Mouse (Mus musculus): ENCODE data around the gene Ptafr. TPM values are rescaled to one million over a fixed set of nuclear protein-coding genes. Genes with fewer than 3 reads are reported as not detected.
"Not testable (repeated sequence)": the region's sequence is repeated elsewhere in the genome, so short reads cannot be mapped to it uniquely, and the experiment has no call there.

The Ptafr gene
- polyA plus RNA-seq, 1 experiment from 2014 or later = 0.32 TPM

- not testable (repeated sequence) for H3K27ac ChIP-seq; H3K27me3 ChIP-seq (ENCODE audit: poor library complexity, severe bottlenecking); H3K4me3 ChIP-seq; H3K4me1 ChIP-seq; H3K36me3 ChIP-seq (replicated peaks); H3K9me3 ChIP-seq; DNase-seq (ENCODE audit: extremely low spot score, low spot score)
- WGBS = 86% methylated on average over 4 of the region's 5 CpGs
These were observed 37.4 kb downstream of the Ptafr start for GRCm38 (mm10) chr4:132601242-132601641.

DNA sequence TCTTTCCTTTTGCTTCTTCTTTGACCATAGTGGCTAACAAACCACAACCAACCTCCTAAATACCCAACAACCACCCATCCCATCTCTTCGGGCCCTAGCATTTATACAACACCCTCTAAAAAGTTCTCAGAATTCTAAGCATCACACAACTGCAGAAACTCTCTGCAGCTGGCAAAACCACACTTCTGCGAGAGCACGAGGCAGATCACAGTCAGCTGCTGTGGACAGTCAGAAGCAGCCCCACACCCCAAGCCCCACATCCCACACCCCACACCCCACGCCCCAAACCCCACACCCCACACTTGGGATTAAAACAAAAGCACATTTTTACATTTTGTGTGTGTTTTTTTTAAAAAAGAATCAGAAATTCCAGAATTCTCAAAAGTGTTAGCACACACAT lies 39.6 kb downstream of the Ptafr start:
- WGBS = 86% methylated on average over 4 of the region's 4 CpGs
- Histone ChIP-seq H3K4me3 (no peak overlapping the region), H3K9me3 (no peaks in the 10 kb centered on the region), H3K36me3 (replicated peaks) (no peaks in the 10 kb centered on the region), H3K27me3 (ENCODE audit: poor library complexity, severe bottlenecking) (no peaks in the 10 kb centered on the region), H3K27ac (no peak overlapping the region), H3K4me1 (no peaks in the 10 kb centered on the region)
- DNase-seq (ENCODE audit: extremely low spot score, low spot score) = no peak

- WGBS = 89% methylated on average over 5 of the region's 5 CpGs
- Histone ChIP-seq H3K36me3 (replicated peaks) (no peaks in the 10 kb centered on the region), H3K27me3 (ENCODE audit: poor library complexity, severe bottlenecking) (no peaks in the 10 kb centered on the region), H3K27ac (no peak overlapping the region), H3K9me3 (no peaks in the 10 kb centered on the region), H3K4me3 (no peak overlapping the region), H3K4me1 (no peaks in the 10 kb centered on the region)
- no peak for DNase-seq (ENCODE audit: extremely low spot score, low spot score)
These were observed 41.9 kb downstream of the Ptafr start for GRCm38 (mm10) chr4:132605816-132606215.

GRCm38 (mm10) chr4:132608147-132608546 lies 44.3 kb downstream of the Ptafr start:
- WGBS = 64% methylated on average over 4 of the region's 4 CpGs
- Histone ChIP-seq H3K9me3 (no peaks in the 10 kb centered on the region), H3K4me3 (no peak overlapping the region), H3K36me3 (replicated peaks) (no peaks in the 10 kb centered on the region), H3K27ac (no peak overlapping the region), H3K4me1 (no peaks in the 10 kb centered on the region), H3K27me3 (ENCODE audit: poor library complexity, severe bottlenecking) (no peaks in the 10 kb centered on the region)
- DNase-seq (ENCODE audit: extremely low spot score, low spot score) = no peak

DNA sequence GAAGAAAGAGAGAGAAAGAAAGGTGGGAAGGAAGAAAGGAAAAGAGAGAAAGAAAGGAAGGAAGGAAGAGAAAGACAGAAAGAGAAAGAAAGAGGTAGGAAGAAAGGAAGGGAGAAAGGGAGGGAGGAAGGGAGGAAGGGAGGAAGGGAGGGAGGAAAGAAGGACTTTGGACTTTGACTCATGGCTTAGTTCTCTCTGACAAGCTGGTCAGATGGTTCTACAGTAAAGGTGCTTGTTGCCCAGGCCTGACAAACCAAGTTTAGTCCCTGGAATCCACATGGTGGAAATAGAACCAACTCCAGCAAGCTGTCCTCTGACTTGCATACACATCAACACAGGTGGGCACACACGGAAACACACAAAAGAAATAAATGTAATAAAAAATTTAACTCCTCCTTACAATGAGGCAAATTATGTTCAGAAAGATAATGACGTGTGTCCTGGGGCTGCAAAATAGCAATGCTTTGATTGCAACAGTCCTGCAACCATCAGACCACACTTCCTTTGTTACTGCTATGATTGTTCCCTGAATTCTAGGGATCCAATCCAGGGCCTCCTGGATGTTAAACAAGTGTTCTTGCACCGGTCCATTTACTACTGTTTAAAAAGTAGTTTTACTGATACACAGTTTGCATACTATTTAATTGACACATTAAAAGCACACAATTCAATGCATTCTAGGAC lies 46.6 kb downstream of the Ptafr start:
- WGBS = 83% methylated on average over 3 of the region's 3 CpGs
- Histone ChIP-seq H3K4me1 (no peaks in the 10 kb centered on the region), H3K27ac (no peak overlapping the region), H3K4me3 (no peak overlapping the region), H3K9me3 (peaks cover 13% of the 10 kb centered on the region; the same call in 1 of the 2 replicates), H3K27me3 (ENCODE audit: poor library complexity, severe bottlenecking) (no peaks in the 10 kb centered on the region), H3K36me3 (replicated peaks) (no peaks in the 10 kb centered on the region)
- DNase-seq (ENCODE audit: extremely low spot score, low spot score) = no peak

DNA sequence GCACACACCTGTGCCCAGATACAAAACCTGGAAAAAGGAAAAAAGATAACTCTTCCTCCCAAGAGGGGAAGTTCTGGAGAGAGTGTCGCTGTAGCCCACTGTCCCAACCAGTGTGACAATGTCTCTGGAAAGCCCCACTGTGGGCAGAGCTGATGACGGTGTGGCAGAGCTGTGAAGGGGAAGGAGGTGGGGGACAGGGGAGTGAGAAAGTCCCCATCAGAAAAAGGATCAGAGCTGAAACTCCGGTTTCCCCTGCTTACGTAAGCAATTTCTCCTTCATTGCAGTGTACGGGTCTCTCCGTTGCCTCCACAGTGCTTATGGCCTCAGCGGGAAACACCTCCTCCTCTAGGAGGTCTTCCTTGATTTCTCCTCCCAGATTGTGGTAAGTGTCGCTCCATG lies 47.5 kb downstream of the Ptafr start:
- Histone ChIP-seq H3K27ac (no peak overlapping the region), H3K4me1 (no peaks in the 10 kb centered on the region), H3K9me3 (peaks cover 20% of the 10 kb centered on the region; the same call in 1 of the 2 replicates), H3K27me3 (ENCODE audit: poor library complexity, severe bottlenecking) (no peaks in the 10 kb centered on the region), H3K36me3 (replicated peaks) (no peaks in the 10 kb centered on the region), H3K4me3 (no peak overlapping the region)
- no peak for DNase-seq (ENCODE audit: extremely low spot score, low spot score)
- WGBS = 88% methylated on average over 8 of the region's 8 CpGs

DNA sequence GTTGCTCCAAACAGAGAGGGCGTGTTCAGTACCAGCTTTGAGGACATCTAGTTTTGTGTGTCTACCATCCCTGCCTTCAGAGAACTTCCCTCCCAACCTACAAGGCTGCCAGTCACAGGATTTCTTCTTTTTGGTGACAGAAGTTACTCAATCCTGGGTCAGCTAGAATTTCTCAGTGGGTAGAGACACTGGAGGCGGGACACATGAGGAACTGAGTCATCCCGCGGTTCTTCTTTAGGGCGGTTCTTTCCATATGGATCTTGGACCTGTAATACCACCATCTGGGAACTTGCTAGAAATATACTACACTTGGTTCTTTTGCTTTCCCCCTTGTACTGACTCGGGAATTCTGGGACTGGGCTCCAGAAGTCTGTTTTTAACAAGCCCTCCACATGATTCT lies 54.0 kb downstream of the Ptafr start:
- no peak overlapping the region for H3K4me3 ChIP-seq
- DNase-seq (ENCODE audit: extremely low spot score, low spot score) = no peak
- peaks cover 20% of the 10 kb centered on the region; the same call in 1 of the 2 replicates for H3K9me3 ChIP-seq
- H3K27ac ChIP-seq = no peak overlapping the region
- no peaks in the 10 kb centered on the region for H3K36me3 ChIP-seq (replicated peaks)
- H3K4me1 ChIP-seq = no peaks in the 10 kb centered on the region
- no peaks in the 10 kb centered on the region for H3K27me3 ChIP-seq (ENCODE audit: poor library complexity, severe bottlenecking)
- 89% methylated on average over 6 of the region's 6 CpGs for WGBS

- Histone ChIP-seq H3K27ac (no peak overlapping the region), H3K4me3 (no peak overlapping the region), H3K36me3 (replicated peaks) (no peaks in the 10 kb centered on the region), H3K9me3 (peaks cover 20% of the 10 kb centered on the region; the same call in 1 of the 2 replicates), H3K4me1 (no peaks in the 10 kb centered on the region), H3K27me3 (ENCODE audit: poor library complexity, severe bottlenecking) (no peaks in the 10 kb centered on the region)
- WGBS = 91% methylated on average over 10 of the region's 10 CpGs
- DNase-seq (ENCODE audit: extremely low spot score, low spot score) = no peak
These were observed 55.0 kb downstream of the Ptafr start for GRCm38 (mm10) chr4:132618850-132619375.

DNA sequence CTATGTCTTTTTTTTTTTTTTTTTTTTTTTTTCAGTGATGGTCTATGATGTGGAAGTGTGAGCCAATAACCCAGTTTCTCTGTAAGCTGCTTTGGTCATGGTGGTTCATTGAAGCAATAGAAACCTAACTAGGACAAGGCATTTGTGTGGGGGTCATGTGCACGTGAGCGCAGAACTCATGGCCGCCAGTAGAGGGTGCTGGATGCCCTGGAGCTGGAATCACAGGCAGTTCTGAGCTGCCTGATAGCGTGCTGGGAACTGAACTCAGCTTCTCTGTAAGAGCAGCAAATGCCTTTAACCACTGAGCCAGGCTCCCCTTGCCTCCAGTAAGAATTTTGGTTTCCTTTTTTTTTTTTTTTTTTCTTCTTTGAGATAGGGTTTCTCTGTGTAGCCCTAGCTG lies 56.3 kb downstream of the Ptafr start:
- Histone ChIP-seq H3K4me1 (no peaks in the 10 kb centered on the region), H3K36me3 (replicated peaks) (no peaks in the 10 kb centered on the region), H3K27ac (no peak overlapping the region), H3K9me3 (peaks cover 11% of the 10 kb centered on the region; the same call in 1 of the 2 replicates), H3K4me3 (no peak overlapping the region), H3K27me3 (ENCODE audit: poor library complexity, severe bottlenecking) (no peaks in the 10 kb centered on the region)
- DNase-seq (ENCODE audit: extremely low spot score, low spot score) = no peak
- 89% methylated on average over 4 of the region's 4 CpGs for WGBS

DNA sequence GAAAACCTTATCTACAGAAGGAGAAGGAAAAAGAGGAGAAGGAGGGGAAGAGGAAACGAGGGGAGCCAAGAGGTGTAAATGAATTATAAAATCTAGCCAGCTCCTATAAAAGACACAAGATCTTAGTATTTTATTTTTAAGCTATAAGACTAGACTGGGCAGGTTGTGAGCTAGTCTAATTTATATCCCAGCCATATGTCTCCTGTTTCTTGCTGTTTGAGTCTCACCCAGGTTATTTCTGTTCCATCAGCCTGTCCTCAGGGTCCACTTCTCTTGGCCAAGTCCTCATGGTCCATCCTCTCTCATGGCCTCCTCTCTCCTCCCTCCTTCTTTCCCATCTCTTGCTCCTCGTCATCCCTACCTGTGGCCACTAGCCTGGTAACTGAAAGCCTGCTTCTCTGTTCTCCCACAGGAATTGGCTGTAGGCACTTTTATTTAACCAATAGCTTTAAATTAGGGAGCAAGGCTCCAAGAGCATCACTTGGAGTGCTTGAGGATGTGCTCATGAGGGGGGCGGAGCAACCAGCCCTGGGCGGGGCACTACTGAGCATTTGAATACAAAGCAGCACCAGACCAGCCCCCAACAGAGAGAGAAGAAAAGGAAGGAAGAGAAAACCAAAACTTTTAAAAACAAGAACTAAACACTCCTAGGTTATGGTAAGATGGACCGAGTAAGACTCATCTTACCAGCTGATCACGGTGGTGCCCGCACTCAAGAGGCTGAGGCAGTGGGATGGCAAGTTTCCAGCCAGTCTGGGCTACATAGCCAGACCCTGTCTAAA lies 57.6 kb downstream of the Ptafr start:
- Histone ChIP-seq H3K36me3 (replicated peaks) (no peaks in the 10 kb centered on the region), H3K4me3 (no peak overlapping the region), H3K9me3 (no peaks in the 10 kb centered on the region), H3K4me1 (no peaks in the 10 kb centered on the region), H3K27me3 (ENCODE audit: poor library complexity, severe bottlenecking) (no peaks in the 10 kb centered on the region), H3K27ac (no peak overlapping the region)
- DNase-seq (ENCODE audit: extremely low spot score, low spot score) = no peak
- WGBS = 80% methylated on average over 7 of the region's 7 CpGs

- Histone ChIP-seq H3K27ac (peak overlapping the region; percentile 58; the same call in 1 of the 2 replicates), H3K9me3 (no peaks in the 10 kb centered on the region), H3K36me3 (replicated peaks) (no peaks in the 10 kb centered on the region), H3K27me3 (ENCODE audit: poor library complexity, severe bottlenecking) (no peaks in the 10 kb centered on the region), H3K4me1 (no peaks in the 10 kb centered on the region), H3K4me3 (no peak overlapping the region)
- DNase-seq (ENCODE audit: extremely low spot score, low spot score) = no peak
- 81% methylated on average over 5 of the region's 5 CpGs for WGBS
These were observed 60.3 kb downstream of the Ptafr start for GRCm38 (mm10) chr4:132624034-132624657.

DNA sequence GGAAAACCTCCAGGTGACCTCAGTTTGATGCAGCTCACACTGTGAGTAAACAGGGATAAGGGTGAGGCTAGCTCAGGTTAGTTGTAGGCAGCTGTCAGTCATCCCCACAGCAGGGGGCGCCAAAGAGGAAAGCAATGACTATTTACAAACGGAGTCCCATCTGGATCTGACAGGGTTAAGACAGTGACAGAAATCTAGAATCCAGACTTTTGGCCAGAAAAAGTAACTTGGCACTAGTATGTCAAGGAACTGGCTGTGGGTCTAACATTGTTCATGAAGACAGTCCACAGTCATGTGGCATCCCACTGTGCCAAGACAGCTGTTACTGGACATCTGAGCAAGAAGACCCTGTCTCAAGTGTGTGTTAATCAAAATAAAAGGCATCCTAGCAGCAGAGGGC lies 65.0 kb downstream of the Ptafr start:
- no peaks in the 10 kb centered on the region for H3K9me3 ChIP-seq
- 18% methylated on average over 2 of the region's 2 CpGs for WGBS
- no peaks in the 10 kb centered on the region for H3K36me3 ChIP-seq (replicated peaks)
- no peaks in the 10 kb centered on the region for H3K27me3 ChIP-seq (ENCODE audit: poor library complexity, severe bottlenecking)
- H3K4me3 ChIP-seq = no peak overlapping the region
- no peaks in the 10 kb centered on the region for H3K4me1 ChIP-seq
- H3K27ac ChIP-seq = no peak overlapping the region
- DNase-seq (ENCODE audit: extremely low spot score, low spot score) = peak; percentile 24

Data from forebrain, embryonic 10.5 days (tissue).